In genomic region chr5:150389589-150390377, GRCm38 (mm10) we compare ENCODE assay signal across 13 mouse cellular contexts.
DNase-seq lines count a peak whose midpoint lies in the region; ATAC-seq and TF ChIP-seq lines count a peak whose summit lies in the region.
"Had no signal": no experiment of that assay in that cellular context is flagged by ENCODE, and none has a peak within 500 bp of the region (broad histone marks: within the 10 kb centered on the region; RNA-seq: fewer than 3 reads in every experiment).

No protein-coding gene starts in this region.

- H3K4me3 ChIP-seq in kidney, postnatal 0 days (replicated peaks; ENCODE audit: low read depth, low read length) = no peak overlapping the region
- no peak overlapping the region for H3K4me3 ChIP-seq in midbrain, postnatal 0 days (ENCODE audit: low read depth, low read length)
- H3K4me3 ChIP-seq in midbrain, embryonic 15.5 days = no peak overlapping the region
- no peak overlapping the region for H3K4me3 ChIP-seq in midbrain, embryonic 14.5 days (replicated peaks; ENCODE audit: low read depth, low read length)

- H3K4me1 ChIP-seq in kidney, postnatal 0 days (replicated peaks; ENCODE audit: insufficient read depth, low read length) = peaks cover 9% of the 10 kb centered on the region; the same call in 1 of the 2 replicates
- no peaks in the 10 kb centered on the region for H3K4me1 ChIP-seq in midbrain, postnatal 0 days (ENCODE audit: insufficient read depth, low read length)
- no peaks in the 10 kb centered on the region for H3K4me1 ChIP-seq in midbrain, embryonic 15.5 days
- H3K4me1 ChIP-seq in midbrain, embryonic 14.5 days (ENCODE audit: control insufficient read depth, insufficient read depth, low read length) = no peaks in the 10 kb centered on the region

- no peaks in the 10 kb centered on the region for H3K27me3 ChIP-seq in kidney, postnatal 0 days (ENCODE audit: insufficient read depth, low read length)
- H3K27me3 ChIP-seq in midbrain, postnatal 0 days (ENCODE audit: insufficient read depth, low read length) = no peaks in the 10 kb centered on the region
- no peaks in the 10 kb centered on the region for H3K27me3 ChIP-seq in midbrain, embryonic 15.5 days (replicated peaks)
- H3K27me3 ChIP-seq in midbrain, embryonic 14.5 days (ENCODE audit: control insufficient read depth, insufficient read depth, low read length) = no peaks in the 10 kb centered on the region

- no peaks in the 10 kb centered on the region for H3K9me3 ChIP-seq in kidney, postnatal 0 days (replicated peaks; ENCODE audit: low read length)
- H3K9me3 ChIP-seq in midbrain, postnatal 0 days (ENCODE audit: low read length) = no peaks in the 10 kb centered on the region; the same call in 1 of the 2 replicates
- no peaks in the 10 kb centered on the region for H3K9me3 ChIP-seq in midbrain, embryonic 15.5 days
- peaks cover 10% of the 10 kb centered on the region; the same call in 1 of the 2 replicates for H3K9me3 ChIP-seq in midbrain, embryonic 14.5 days (ENCODE audit: control insufficient read depth, low read length)

- H3K4me2 ChIP-seq in kidney, postnatal 0 days (ENCODE audit: low read length) = no peak overlapping the region
- no peak overlapping the region for H3K4me2 ChIP-seq in midbrain, postnatal 0 days (ENCODE audit: low read depth, low read length, poor library complexity, severe bottlenecking)
- no peak overlapping the region for H3K4me2 ChIP-seq in midbrain, embryonic 15.5 days
- H3K4me2 ChIP-seq in midbrain, embryonic 14.5 days (ENCODE audit: low read length) = no peak overlapping the region
- H3K4me2 ChIP-seq: hindbrain, embryonic 14.5 days had no signal

- no peak for TF ChIP-seq CTCF in kidney, postnatal 0 days (IDR thresholded peaks at IDR 0.05; ENCODE audit: low read depth)
- no peak for TF ChIP-seq CTCF in midbrain, postnatal 0 days (IDR thresholded peaks at IDR 0.05)

- H3K36me3 ChIP-seq in kidney, postnatal 0 days (ENCODE audit: insufficient read depth, low read length) = peaks cover 11% of the 10 kb centered on the region; the same call in 1 of the 2 replicates
- H3K36me3 ChIP-seq in midbrain, postnatal 0 days (ENCODE audit: insufficient read depth, low read length) = peaks cover 78% of the 10 kb centered on the region
- peaks cover 43% of the 10 kb centered on the region for H3K36me3 ChIP-seq in midbrain, embryonic 15.5 days (replicated peaks)
- peaks cover 78% of the 10 kb centered on the region for H3K36me3 ChIP-seq in midbrain, embryonic 14.5 days (ENCODE audit: control insufficient read depth, insufficient read depth, low read length)

- peak; percentile 39 for DNase-seq in kidney, postnatal 0 days (ENCODE audit: low spot score)
- DNase-seq in kidney, postnatal 4 days = no peak
- DNase-seq in liver = peak; percentile 23
- DNase-seq in midbrain, postnatal 0 days (ENCODE audit: low spot score) = no peak
- no peak for DNase-seq in midbrain, embryonic 14.5 days
- DNase-seq: cerebellum, adult 11-12 months; forebrain, postnatal 0 days; gastrocnemius, postnatal 25 days; kidney, adult 18-20 months; lung, adult 2 months had no signal

- H3K9ac ChIP-seq in kidney, postnatal 0 days (ENCODE audit: low read depth, low read length) = no peak overlapping the region
- no peak overlapping the region for H3K9ac ChIP-seq in midbrain, postnatal 0 days (replicated peaks; ENCODE audit: low read length, poor library complexity, severe bottlenecking)
- H3K9ac ChIP-seq in midbrain, embryonic 15.5 days = no peak overlapping the region
- no peak overlapping the region for H3K9ac ChIP-seq in midbrain, embryonic 14.5 days (replicated peaks; ENCODE audit: low read length)
- H3K9ac ChIP-seq: forebrain, postnatal 0 days; hindbrain, embryonic 14.5 days had no signal

- 39% methylated on average over 10 of the region's 10 CpGs for WGBS in kidney, postnatal 0 days
- WGBS in midbrain, postnatal 0 days = 80% methylated on average over 10 of the region's 10 CpGs
- 83% methylated on average over 10 of the region's 10 CpGs for WGBS in midbrain, embryonic 15.5 days
- WGBS in midbrain, embryonic 14.5 days = 84% methylated on average over 10 of the region's 10 CpGs

- H3K27ac ChIP-seq in kidney, postnatal 0 days = 0 out of 2 replicates have a peak overlapping the region, but pooled peaks have one; percentile 25
- H3K27ac ChIP-seq in midbrain, postnatal 0 days (ENCODE audit: low read depth, low read length) = no peak overlapping the region
- no peak overlapping the region for H3K27ac ChIP-seq in midbrain, embryonic 15.5 days
- no peak overlapping the region for H3K27ac ChIP-seq in midbrain, embryonic 14.5 days (replicated peaks; ENCODE audit: low read depth, low read length)
- H3K27ac ChIP-seq: hindbrain, embryonic 14.5 days had no signal

- ATAC-seq in kidney, postnatal 0 days (replicated peaks; ENCODE audit: low FRiP score, low read depth) = no peak
- ATAC-seq in erythroid progenitor cell, adult 5-6 weeks (replicated peaks; ENCODE audit: low FRiP score, poor library complexity, severe bottlenecking) = peak; percentile 48; the same call in 1 of the 2 replicates
- ATAC-seq in midbrain, postnatal 0 days (ENCODE audit: low FRiP score) = no peak
- ATAC-seq in midbrain, embryonic 15.5 days (replicated peaks) = no peak
- ATAC-seq in midbrain, embryonic 14.5 days (ENCODE audit: low FRiP score, low TSS enrichment) = no peak
- ATAC-seq: forebrain, postnatal 0 days had no signal

Comparison
In these comparisons a context has a peak if more than half of its experiments do, and no peak if none do; other contexts are left out.
1. DNase-seq: peak in kidney, postnatal 0 days (single experiment) and liver (single experiment); none in kidney, postnatal 4 days (0 of 2), midbrain, postnatal 0 days (single experiment) and midbrain, embryonic 14.5 days (single experiment).